Mouse (Mus musculus): ENCODE data around the gene Armc10.

DNA sequence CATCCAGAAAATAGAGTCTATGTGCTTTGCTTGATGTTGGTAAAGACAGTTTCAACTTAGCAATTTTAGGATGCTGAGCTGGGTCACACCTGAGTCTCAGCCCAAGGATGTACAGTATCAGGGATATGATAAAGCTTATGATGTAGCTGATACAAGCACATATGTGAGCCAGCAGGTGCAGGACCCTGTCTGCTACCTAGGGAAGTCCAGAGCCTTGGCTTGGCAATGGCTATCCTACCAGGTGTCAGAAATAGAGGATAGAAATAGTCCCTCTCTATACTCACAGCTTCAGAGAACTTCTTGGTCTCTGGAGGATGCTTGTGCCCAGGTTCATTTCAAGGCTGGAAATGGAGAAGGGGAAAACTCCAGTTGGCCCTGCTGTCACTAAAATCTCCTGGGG, 19.7 kb upstream of the Armc10 start:
- no peak for TF ChIP-seq CTCF (IDR thresholded peaks at IDR 0.05; ENCODE audit: low read depth)
- TF ChIP-seq EP300 (IDR thresholded peaks at IDR 0.05; ENCODE audit: low read depth): no peak
